ENCODE assay signal across 8 mouse cellular contexts in genomic region chr13:108315702-108316486, GRCm38 (mm10). TPM values are rescaled to one million over a fixed set of nuclear protein-coding genes. Genes with fewer than 3 reads are reported as not detected.
A peak's percentile ranks its signal among the peaks of the same experiment; 100 is the strongest.
DNase-seq lines count a peak whose midpoint lies in the region; ATAC-seq and TF ChIP-seq lines count a peak whose summit lies in the region.

Gene Depdc1b, plus strand, starts transcription at chr13:108316332.

- H3K4me2 ChIP-seq in forebrain, embryonic 15.5 days (replicated peaks), result peak within 1 kb of the TSS; percentile 92
- peak within 1 kb of the TSS; percentile 89 for H3K4me2 ChIP-seq in lung, embryonic 14.5 days

- intact Hi-C loops in heart, postnatal 36 days (cut with DNase I), result loop anchor here (1.0 kb wide), 1 partner anchor 102 kb away; the partner anchor contains the start of gene Elovl7

- no peaks in the 10 kb centered on the region for H3K36me3 ChIP-seq in forebrain, embryonic 15.5 days
- no peaks in the 10 kb centered on the region for H3K36me3 ChIP-seq in lung, embryonic 14.5 days (ENCODE audit: insufficient read depth)
- H3K36me3 ChIP-seq in thymus, adult 2 months (ENCODE audit: control insufficient read depth, insufficient read depth, low read length), result no peaks in the 10 kb centered on the region

- TF ChIP-seq CTCF in layer of hippocampus, adult 2 months (conservative IDR thresholded peaks at IDR 0.05), result peak; percentile 74
- TF ChIP-seq CTCF in lung, embryonic 14.5 days (IDR thresholded peaks at IDR 0.05; ENCODE audit: low read depth), result no peak; the same call in 1 of the 2 replicates
- TF ChIP-seq CTCF in olfactory bulb, adult 2 months (IDR thresholded peaks at IDR 0.05; ENCODE audit: insufficient read depth, low read depth, low read length), result no peak
- TF ChIP-seq CTCF in thymus, adult 2 months (IDR thresholded peaks at IDR 0.05; ENCODE audit: borderline replicate concordance, control insufficient read depth, extremely low read depth, insufficient read depth, low read length, poor library complexity), result no peak

- peak within 1 kb of the TSS; percentile 74 for H3K9ac ChIP-seq in forebrain, embryonic 15.5 days (replicated peaks)
- peak within 1 kb of the TSS; percentile 79 for H3K9ac ChIP-seq in lung, embryonic 14.5 days

- peak within 1 kb of the TSS; percentile 64 for H3K4me3 ChIP-seq in forebrain, embryonic 15.5 days
- peak within 1 kb of the TSS; percentile 70 for H3K4me3 ChIP-seq in layer of hippocampus, adult 2 months
- H3K4me3 ChIP-seq in lung, embryonic 14.5 days (ENCODE audit: low read depth, low read length), result peak within 1 kb of the TSS; percentile 82
- peak within 1 kb of the TSS; percentile 76 for H3K4me3 ChIP-seq in olfactory bulb, adult 2 months (ENCODE audit: insufficient read depth, low read depth, low read length)
- peak within 1 kb of the TSS; percentile 62 for H3K4me3 ChIP-seq in thymus, adult 2 months (ENCODE audit: control insufficient read depth, insufficient read depth, low read length)

- peak; percentile 99 for ATAC-seq in forebrain, embryonic 15.5 days (replicated peaks)
- ATAC-seq in lung, embryonic 14.5 days (ENCODE audit: insufficient read depth), result peak; percentile 99

- TF ChIP-seq POLR2A in olfactory bulb, adult 2 months (IDR thresholded peaks at IDR 0.05; ENCODE audit: insufficient read depth, low read depth, low read length), result no peak
- 0 out of 2 replicates have a peak, but pooled peaks have one; percentile 34 for TF ChIP-seq POLR2A in thymus, adult 2 months (IDR thresholded peaks at IDR 0.05; ENCODE audit: control insufficient read depth, extremely low read depth, insufficient read depth, low read length, poor library complexity)

- no peaks in the 10 kb centered on the region for H3K9me3 ChIP-seq in forebrain, embryonic 15.5 days
- no peaks in the 10 kb centered on the region for H3K9me3 ChIP-seq in lung, embryonic 14.5 days (ENCODE audit: low read depth, low read length)

- DNase-seq in ES-CJ7 (ENCODE audit: low read depth, low spot score), result peak; percentile 96
- peak; percentile 86 for DNase-seq in cerebellum, adult 11 months
- DNase-seq in heart, postnatal 36 days, result peak; percentile 93 to 94
- peak; percentile 91 to 93 for DNase-seq in layer of hippocampus, adult 2 months (ENCODE audit: low spot score in 2 of 2)
- DNase-seq in lung, embryonic 14.5 days, result peak; percentile 97
- DNase-seq in thymus, adult 2 months, result peak; percentile 98

- peaks cover 14% of the 10 kb centered on the region for H3K4me1 ChIP-seq in forebrain, embryonic 15.5 days
- no peaks in the 10 kb centered on the region for H3K4me1 ChIP-seq in lung, embryonic 14.5 days (ENCODE audit: insufficient read depth)
- peaks cover 6% of the 10 kb centered on the region for H3K4me1 ChIP-seq in olfactory bulb, adult 2 months (ENCODE audit: control insufficient read depth, insufficient read depth, low read length)
- H3K4me1 ChIP-seq in thymus, adult 2 months (replicated peaks; ENCODE audit: control insufficient read depth, insufficient read depth, low read length), result peaks cover 7% of the 10 kb centered on the region

- 1% methylated on average over 48 of the region's 48 CpGs for WGBS in forebrain, embryonic 15.5 days
- under 1% methylated on average over 48 of the region's 48 CpGs for WGBS in lung, embryonic 14.5 days
- WGBS in olfactory bulb, adult 2 months, result under 1% methylated on average over 48 of the region's 48 CpGs
- under 1% methylated on average over 48 of the region's 48 CpGs for WGBS in thymus, adult 2 months

- no peaks in the 10 kb centered on the region for H3K27me3 ChIP-seq in forebrain, embryonic 15.5 days
- H3K27me3 ChIP-seq in lung, embryonic 14.5 days (ENCODE audit: insufficient read depth, low read length), result no peaks in the 10 kb centered on the region
- H3K27me3 ChIP-seq in thymus, adult 2 months (ENCODE audit: control insufficient read depth, insufficient read depth, low read length), result no peaks in the 10 kb centered on the region

- 0 out of 2 replicates have a peak within 1 kb of the TSS, but pooled peaks have one; percentile 31 for H3K27ac ChIP-seq in forebrain, embryonic 15.5 days (replicated peaks)
- H3K27ac ChIP-seq in layer of hippocampus, adult 2 months, result peak within 1 kb of the TSS; percentile 71
- H3K27ac ChIP-seq in lung, embryonic 14.5 days (ENCODE audit: low read depth), result peak within 1 kb of the TSS; percentile 74
- H3K27ac ChIP-seq in olfactory bulb, adult 2 months (ENCODE audit: insufficient read depth, low read depth, low read length), result peak within 1 kb of the TSS; percentile 78
- H3K27ac ChIP-seq in thymus, adult 2 months (ENCODE audit: control insufficient read depth, insufficient read depth, low read length), result no peak within 1 kb of the TSS

RNA-seq across cellular contexts. Expression of gene Depdc1b, which starts in this region (rescaled TPM):
- polyA plus RNA-seq in forebrain, embryonic 15.5 days (2015; fragmentation: Nextera tagmentation; extraction: Ambion mirVana), result 7.8 and 8.0 TPM in 2 replicates
- total RNA-seq in heart, postnatal 36 days (2021), result under 1 TPM; 0.22 to 0.46 TPM
- total RNA-seq in layer of hippocampus, adult 2 months (2021), result under 1 TPM; 0.33 to 0.34 TPM
- polyA plus RNA-seq in lung, embryonic 14.5 days (2014; fragmentation: Nextera tagmentation; extraction: Ambion mirVana), result 17.3 and 20.2 TPM in 2 replicates
- polyA plus RNA-seq in olfactory bulb, adult 2 months (2012; ENCODE audit: insufficient read depth, insufficient read length, low replicate concordance, missing spikeins), result not detected in 2 replicates
- polyA plus RNA-seq in thymus, adult 2 months (2012; rRNA removed), result 10.4 and 13.1 TPM in 2 replicates

Comparison
In these comparisons a context has a peak if more than half of its experiments do, and no peak if none do; other contexts are left out.
1. Peak in DNase-seq in heart, postnatal 36 days; RNA of the gene not detected or under 1 TPM.
2. Peak in DNase-seq, H3K4me3 ChIP-seq and H3K27ac ChIP-seq in layer of hippocampus, adult 2 months; RNA of the gene not detected or under 1 TPM.